Mouse (Mus musculus) large intestine, adult 2 months (tissue): ENCODE results near the gene Prop1. TPM values are rescaled to one million over a fixed set of nuclear protein-coding genes. Genes with fewer than 3 reads are reported as not detected.

Source experiments
- polyA plus RNA-seq: library from polyadenylated mRNA; depleted of rRNA; stranded (reverse); fragments of >200 nt; gene quantifications from 2 replicates; pipeline ENCODE4 v1.2.3, GENCODE M21; 2012; rRNA removed

Prop1 gene
- polyA plus RNA-seq, 1 experiment, result not detected

Other genes starting within 250 kb of the Prop1 start
- 0.19 and 0.55 TPM in 2 replicates for gene Zfp354c, start 126.0 kb downstream of the Prop1 start, polyA plus RNA-seq
- 0.06 and 0.08 TPM in 2 replicates for gene Zfp879, start 112.2 kb downstream of the Prop1 start, polyA plus RNA-seq
- 0.23 and 0.45 TPM in 2 replicates for gene Grm6, start 103.1 kb downstream of the Prop1 start, polyA plus RNA-seq
- gene Zfp454, start 66.1 kb downstream of the Prop1 start, polyA plus RNA-seq, result 0.15 and 0.40 TPM in 2 replicates
- 0.58 and 1.1 TPM in 2 replicates for gene Zfp2, start 37.6 kb downstream of the Prop1 start, polyA plus RNA-seq
- gene Zfp354b, start 22.1 kb downstream of the Prop1 start, polyA plus RNA-seq, result 0.04 TPM in 1 of 2 replicates, not detected in the other
- not detected in 2 replicates for gene 4933414I15Rik, start 10.0 kb downstream of the Prop1 start, polyA plus RNA-seq
- gene Olfr1378, start 12.8 kb upstream of the Prop1 start, polyA plus RNA-seq, result not detected in 2 replicates
- gene Olfr1377, start 28.2 kb upstream of the Prop1 start, polyA plus RNA-seq, result not detected in 2 replicates
- gene Olfr51, start 49.8 kb upstream of the Prop1 start, polyA plus RNA-seq, result not detected in 2 replicates
- gene Olfr54, start 60.5 kb upstream of the Prop1 start, polyA plus RNA-seq, result not detected in 2 replicates
- not detected in 2 replicates for gene Olfr1375, start 94.3 kb upstream of the Prop1 start, polyA plus RNA-seq
- 0.61 and 1.3 TPM in 2 replicates for gene Zfp354a, start 105.5 kb upstream of the Prop1 start, polyA plus RNA-seq